Mouse (Mus musculus): Measurements from ENCODE around the gene 2300003K06Rik. TPM values are rescaled to one million over a fixed set of nuclear protein-coding genes. Genes with fewer than 3 reads are reported as not detected.

2300003K06Rik gene
- not detected for total RNA-seq (2023)

GRCm38 (mm10) chr11:99837966-99838365 lies at the start of gene 2300003K06Rik:
Gene 2300003K06Rik (minus strand): TSS chr11:99838066.

GRCm38 (mm10) chr11:99878887-99879286 lies 41.0 kb upstream of the 2300003K06Rik start, which contains the start of gene Gm11567:
Gene Gm11567 (plus strand): TSS chr11:99879187.

GRCm38 (mm10) chr11:99873089-99873488 lies 35.2 kb upstream of the 2300003K06Rik start, which contains the start of gene Krtap9-1:
Gene Krtap9-1 (plus strand): TSS chr11:99873389.

GRCm38 (mm10) chr11:99864176-99864575 lies 26.3 kb upstream of the 2300003K06Rik start, which contains the start of gene Gm11559:
Gene Gm11559 (plus strand): TSS chr11:99864476.

GRCm38 (mm10) chr11:99857617-99858016 lies 19.8 kb upstream of the 2300003K06Rik start, which contains the start of gene Gm11568:
Gene Gm11568 (plus strand): TSS chr11:99857917.

GRCm38 (mm10) chr11:99851508-99851907 lies 13.6 kb upstream of the 2300003K06Rik start, which contains the start of gene Krtap4-16:
Gene Krtap4-16 (minus strand): TSS chr11:99851608.

GRCm38 (mm10) chr11:99815566-99815965 lies 22.3 kb downstream of the 2300003K06Rik start, which contains the start of gene Gm11564:
Gene Gm11564 (minus strand): TSS chr11:99815666.

GRCm38 (mm10) chr11:99809792-99810191 lies 28.1 kb downstream of the 2300003K06Rik start, which contains the start of gene Krtap4-13:
Gene Krtap4-13 (minus strand): TSS chr11:99809892.

GRCm38 (mm10) chr11:99804346-99804745 lies 33.5 kb downstream of the 2300003K06Rik start, which contains the start of gene Gm11554:
Gene Gm11554 (minus strand): TSS chr11:99804446.

GRCm38 (mm10) chr11:99798832-99799231 lies 39.0 kb downstream of the 2300003K06Rik start, which contains the start of gene Gm11569:
Gene Gm11569 (minus strand): TSS chr11:99798932.

GRCm38 (mm10) chr11:99793367-99793766 lies 44.5 kb downstream of the 2300003K06Rik start, which contains the start of gene Gm11596:
Gene Gm11596 (minus strand): TSS chr11:99793467.

Other genes starting within 250 kb of the 2300003K06Rik start
- gene Krtap1-3, start 246.7 kb downstream of the 2300003K06Rik start, total RNA-seq (2023), result not detected
- gene Krtap9-3, start 240.0 kb downstream of the 2300003K06Rik start, total RNA-seq (2023), result not detected
- not detected for gene Gm11938, start 234.8 kb downstream of the 2300003K06Rik start, total RNA-seq (2023)
- not detected for gene Gm11937, start 227.9 kb downstream of the 2300003K06Rik start, total RNA-seq (2023)
- gene Krtap2-4, start 223.2 kb downstream of the 2300003K06Rik start, total RNA-seq (2023), result not detected
- not detected for gene Gm11562, start 217.6 kb downstream of the 2300003K06Rik start, total RNA-seq (2023)
- gene Krtap4-1, start 209.8 kb downstream of the 2300003K06Rik start, total RNA-seq (2023), result not detected
- gene Krtap4-2, start 203.0 kb downstream of the 2300003K06Rik start, total RNA-seq (2023), result not detected
- gene Krtap4-7, start 194.0 kb downstream of the 2300003K06Rik start, total RNA-seq (2023), result not detected
- gene Gm11555, start 187.8 kb downstream of the 2300003K06Rik start, total RNA-seq (2023), result not detected
- gene Gm11563, start 179.1 kb downstream of the 2300003K06Rik start, total RNA-seq (2023), result not detected
- gene Krtap4-6, start 172.1 kb downstream of the 2300003K06Rik start, total RNA-seq (2023), result not detected
- gene Gm14190, start 147.3 kb downstream of the 2300003K06Rik start, total RNA-seq (2023), result not detected
- not detected for gene Gm14180, start 103.8 kb downstream of the 2300003K06Rik start, total RNA-seq (2023)
- gene Gm11595, start 65.2 kb downstream of the 2300003K06Rik start, total RNA-seq (2023), result not detected
- not detected for gene Krtap4-8, start 57.4 kb downstream of the 2300003K06Rik start, total RNA-seq (2023)
- not detected for gene Krtap4-9, start 52.9 kb downstream of the 2300003K06Rik start, total RNA-seq (2023)
- not detected for gene Gm11596, start 44.6 kb downstream of the 2300003K06Rik start, total RNA-seq (2023)
- gene Gm11569, start 39.1 kb downstream of the 2300003K06Rik start, total RNA-seq (2023), result not detected
- gene Gm11554, start 33.6 kb downstream of the 2300003K06Rik start, total RNA-seq (2023), result not detected
- not detected for gene Krtap4-13, start 28.2 kb downstream of the 2300003K06Rik start, total RNA-seq (2023)
- gene Gm11564, start 22.4 kb downstream of the 2300003K06Rik start, total RNA-seq (2023), result not detected
- gene Krtap4-16, start 13.5 kb upstream of the 2300003K06Rik start, total RNA-seq (2023), result not detected
- not detected for gene Gm11568, start 19.9 kb upstream of the 2300003K06Rik start, total RNA-seq (2023)
- not detected for gene Gm11559, start 26.4 kb upstream of the 2300003K06Rik start, total RNA-seq (2023)
- not detected for gene Krtap9-1, start 35.3 kb upstream of the 2300003K06Rik start, total RNA-seq (2023)
- gene Gm11567, start 41.1 kb upstream of the 2300003K06Rik start, total RNA-seq (2023), result not detected
- gene Krtap31-1, start 69.9 kb upstream of the 2300003K06Rik start, total RNA-seq (2023), result not detected
- not detected for gene Gm11565, start 76.7 kb upstream of the 2300003K06Rik start, total RNA-seq (2023)
- not detected for gene Krtap31-2, start 98.2 kb upstream of the 2300003K06Rik start, total RNA-seq (2023)
- gene Krtap9-5, start 110.4 kb upstream of the 2300003K06Rik start, total RNA-seq (2023), result not detected
- not detected for gene Krtap29-1, start 141.0 kb upstream of the 2300003K06Rik start, total RNA-seq (2023)
- gene Krtap16-1, start 148.5 kb upstream of the 2300003K06Rik start, total RNA-seq (2023), result not detected
- gene Krtap17-1, start 155.9 kb upstream of the 2300003K06Rik start, total RNA-seq (2023), result not detected
- not detected for gene Krt33a, start 178.1 kb upstream of the 2300003K06Rik start, total RNA-seq (2023)
- gene Krt33b, start 191.8 kb upstream of the 2300003K06Rik start, total RNA-seq (2023), result not detected
- not detected for gene Krt34, start 203.5 kb upstream of the 2300003K06Rik start, total RNA-seq (2023)
- not detected for gene Krt31, start 212.5 kb upstream of the 2300003K06Rik start, total RNA-seq (2023)

Measured in CD4-positive naive resting alpha-beta T cell, adult 57 days (primary cell).